In the genomic region with DNA sequence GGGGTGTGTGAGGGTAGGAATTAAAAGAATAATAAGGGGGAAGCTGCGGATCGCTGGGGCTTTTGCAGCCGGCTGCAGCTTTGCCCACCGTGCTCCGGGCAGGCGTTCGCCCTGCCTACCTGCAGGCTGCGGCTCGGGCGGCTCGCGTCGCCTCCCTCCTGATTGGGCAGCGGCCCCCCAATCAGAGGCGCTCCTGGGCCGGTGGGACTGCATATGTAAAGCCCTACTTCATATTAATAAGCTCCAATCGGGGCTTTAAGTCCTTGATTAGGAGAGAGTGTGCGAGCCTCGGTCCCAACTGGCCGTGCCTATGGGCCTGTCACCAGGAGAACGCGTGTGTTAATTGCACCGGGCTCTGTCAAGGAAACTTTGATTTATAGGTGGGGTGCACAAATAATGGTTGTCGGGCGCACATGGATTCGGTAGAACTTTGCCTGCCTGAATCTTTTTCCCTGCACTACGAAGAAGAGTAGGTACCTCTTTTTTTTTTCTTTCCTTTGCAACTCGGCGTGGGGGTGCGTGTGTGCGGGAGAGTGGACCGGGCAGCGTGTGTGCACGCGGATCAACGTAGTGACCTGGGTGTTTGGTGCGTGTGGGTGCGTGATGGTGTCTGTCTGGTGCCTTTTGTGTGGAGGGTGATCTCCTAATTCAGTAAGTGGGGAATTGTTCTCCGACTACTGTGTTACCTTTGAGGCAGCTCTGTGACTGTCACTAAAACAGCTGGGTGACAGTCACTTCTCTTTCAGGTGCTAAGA, we compare ENCODE assay signal across 8 mouse cellular contexts.
DNase-seq lines count a peak whose midpoint lies in the region; ATAC-seq and TF ChIP-seq lines count a peak whose summit lies in the region.

No protein-coding gene starts in this region.

- ATAC-seq in heart, embryonic 11.5 days (replicated peaks; ENCODE audit: insufficient number of reproducible peaks, low FRiP score, low TSS enrichment), result peak; percentile 86
- ATAC-seq in limb, embryonic 14.5 days (ENCODE audit: low FRiP score, low read depth), result peak; percentile 89
- peak; percentile 98 for ATAC-seq in midbrain, embryonic 13.5 days
- peak; percentile 96 for ATAC-seq in stomach, embryonic 14.5 days (ENCODE audit: insufficient number of reproducible peaks, insufficient read depth, low FRiP score, low read depth)

- WGBS in heart, embryonic 11.5 days (ENCODE audit: insufficient replicate concordance), result under 1% methylated on average over 39 of the region's 39 CpGs
- WGBS in limb, embryonic 14.5 days, result under 1% methylated on average over 39 of the region's 39 CpGs
- WGBS in midbrain, embryonic 13.5 days, result under 1% methylated on average over 39 of the region's 39 CpGs
- under 1% methylated on average over 39 of the region's 39 CpGs for WGBS in stomach, embryonic 14.5 days

- H3K27ac ChIP-seq in brown adipose tissue, adult 24 weeks (replicated peaks; ENCODE audit: low read depth, low read length), result no peak overlapping the region
- H3K27ac ChIP-seq in embryonic fibroblast, embryonic 13.5 days (ENCODE audit: insufficient read depth, low read length), result no peak overlapping the region
- H3K27ac ChIP-seq in heart, embryonic 11.5 days (ENCODE audit: low read depth, low read length), result peak overlapping the region; percentile 71
- no peak overlapping the region for H3K27ac ChIP-seq in limb, embryonic 14.5 days (replicated peaks; ENCODE audit: low read depth, low read length)
- H3K27ac ChIP-seq in midbrain, embryonic 13.5 days, result no peak overlapping the region
- H3K27ac ChIP-seq in stomach, embryonic 14.5 days (ENCODE audit: low read length), result no peak overlapping the region

- H3K4me3 ChIP-seq in brown adipose tissue, adult 24 weeks (ENCODE audit: insufficient read depth, low read depth, low read length), result peak overlapping the region; percentile 47
- peak overlapping the region; percentile 65 for H3K4me3 ChIP-seq in embryonic fibroblast, embryonic 13.5 days (ENCODE audit: insufficient read depth, low read length)
- peak overlapping the region; percentile 61 for H3K4me3 ChIP-seq in heart, embryonic 11.5 days (ENCODE audit: low read depth, low read length)
- H3K4me3 ChIP-seq in limb, embryonic 14.5 days (replicated peaks; ENCODE audit: low read length), result peak overlapping the region; percentile 42
- H3K4me3 ChIP-seq in midbrain, embryonic 13.5 days (replicated peaks), result peak overlapping the region; percentile 49
- peak overlapping the region; percentile 40 for H3K4me3 ChIP-seq in stomach, embryonic 14.5 days (ENCODE audit: low read depth, low read length)

- no peaks in the 10 kb centered on the region for H3K27me3 ChIP-seq in heart, embryonic 11.5 days (ENCODE audit: control insufficient read depth, insufficient read depth, low read length)
- H3K27me3 ChIP-seq in limb, embryonic 14.5 days (ENCODE audit: control insufficient read depth, insufficient read depth, low read length), result peaks cover 7% of the 10 kb centered on the region
- H3K27me3 ChIP-seq in midbrain, embryonic 13.5 days, result 0 out of 2 replicates have a peak, but pooled peaks cover 7% of the 10 kb centered on the region
- no peaks in the 10 kb centered on the region for H3K27me3 ChIP-seq in stomach, embryonic 14.5 days (ENCODE audit: control insufficient read depth, insufficient read depth, low read length)

- peak; percentile 69 for DNase-seq in kidney, adult 9 months
- peak; percentile 79 for DNase-seq in limb, embryonic 14.5 days (ENCODE audit: low spot score)
- DNase-seq in thymus, postnatal 25 days, result no peak

- TF ChIP-seq POLR2A in embryonic fibroblast, embryonic 13.5 days (IDR thresholded peaks at IDR 0.05; ENCODE audit: low read depth, low read length), result no peak
- no peak for TF ChIP-seq POLR2A in limb, embryonic 14.5 days (IDR thresholded peaks at IDR 0.05; ENCODE audit: borderline replicate concordance, extremely low read depth, insufficient read depth, insufficient read length)

- H3K9me3 ChIP-seq in heart, embryonic 11.5 days (replicated peaks; ENCODE audit: control insufficient read depth, low read length), result no peaks in the 10 kb centered on the region
- H3K9me3 ChIP-seq in limb, embryonic 14.5 days (ENCODE audit: control insufficient read depth, low read length), result no peaks in the 10 kb centered on the region
- H3K9me3 ChIP-seq in midbrain, embryonic 13.5 days, result no peaks in the 10 kb centered on the region
- no peaks in the 10 kb centered on the region for H3K9me3 ChIP-seq in stomach, embryonic 14.5 days (ENCODE audit: control insufficient read depth, low read depth, low read length)

- no peak for TF ChIP-seq CTCF in embryonic fibroblast, embryonic 13.5 days (IDR thresholded peaks at IDR 0.05; ENCODE audit: borderline replicate concordance, insufficient read depth, low read length)

- H3K4me1 ChIP-seq in brown adipose tissue, adult 24 weeks (ENCODE audit: control insufficient read depth, insufficient read depth, insufficient read length, low read length), result no peaks in the 10 kb centered on the region
- no peaks in the 10 kb centered on the region for H3K4me1 ChIP-seq in embryonic fibroblast, embryonic 13.5 days (ENCODE audit: control insufficient read depth, insufficient read depth, low read length)
- 0 out of 2 replicates have a peak, but pooled peaks cover 1% of the 10 kb centered on the region for H3K4me1 ChIP-seq in heart, embryonic 11.5 days (ENCODE audit: control insufficient read depth, insufficient read depth, low read length)
- H3K4me1 ChIP-seq in limb, embryonic 14.5 days (ENCODE audit: control insufficient read depth, insufficient read depth, low read length), result 0 out of 2 replicates have a peak, but pooled peaks cover 6% of the 10 kb centered on the region
- peaks cover 17% of the 10 kb centered on the region for H3K4me1 ChIP-seq in midbrain, embryonic 13.5 days (replicated peaks)
- no peaks in the 10 kb centered on the region for H3K4me1 ChIP-seq in stomach, embryonic 14.5 days (ENCODE audit: control insufficient read depth, insufficient read depth, low read length)

- H3K4me2 ChIP-seq in heart, embryonic 11.5 days, result peak overlapping the region; percentile 70
- peak overlapping the region; percentile 68 for H3K4me2 ChIP-seq in limb, embryonic 14.5 days (replicated peaks; ENCODE audit: low read depth, low read length, severe bottlenecking)
- H3K4me2 ChIP-seq in midbrain, embryonic 13.5 days (replicated peaks), result peak overlapping the region; percentile 79
- peak overlapping the region; percentile 73 for H3K4me2 ChIP-seq in stomach, embryonic 14.5 days (replicated peaks; ENCODE audit: low read depth, low read length)

- H3K36me3 ChIP-seq in heart, embryonic 11.5 days (ENCODE audit: control insufficient read depth, insufficient read depth, low read length), result no peaks in the 10 kb centered on the region
- H3K36me3 ChIP-seq in limb, embryonic 14.5 days (ENCODE audit: control insufficient read depth, insufficient read depth, low read length), result no peaks in the 10 kb centered on the region
- H3K36me3 ChIP-seq in midbrain, embryonic 13.5 days, result no peaks in the 10 kb centered on the region
- no peaks in the 10 kb centered on the region for H3K36me3 ChIP-seq in stomach, embryonic 14.5 days (ENCODE audit: control insufficient read depth, insufficient read depth, low read length)

- peak overlapping the region; percentile 76 for H3K9ac ChIP-seq in heart, embryonic 11.5 days (ENCODE audit: low read depth, low read length)
- no peak overlapping the region for H3K9ac ChIP-seq in limb, embryonic 14.5 days (ENCODE audit: low read depth, low read length, severe bottlenecking)
- H3K9ac ChIP-seq in midbrain, embryonic 13.5 days (replicated peaks), result peak overlapping the region; percentile 54
- no peak overlapping the region for H3K9ac ChIP-seq in stomach, embryonic 14.5 days (replicated peaks; ENCODE audit: low read depth, low read length)

Comparison
In these comparisons a context has a peak if more than half of its experiments do, and no peak if none do; other contexts are left out.
1. H3K9ac ChIP-seq: peak in heart, embryonic 11.5 days (single experiment) and midbrain, embryonic 13.5 days (single experiment); none in limb, embryonic 14.5 days (single experiment) and stomach, embryonic 14.5 days (single experiment).
2. Peak in every context shown above with its lines, with median percentiles within 50 percentile points of each other: H3K4me3 ChIP-seq, ATAC-seq and H3K4me2 ChIP-seq.